Mouse (Mus musculus): ENCODE results near the gene Ext2. TPM values are rescaled to one million over a fixed set of nuclear protein-coding genes. Genes with fewer than 3 reads are reported as not detected.

The Ext2 gene
- polyA plus RNA-seq, 1 experiment from 2014 or later: 82.8 TPM

GRCm38 (mm10) chr2:93838931-93839330 lies 16.6 kb upstream of the Ext2 start:
- DNase-seq (ENCODE audit: low spot score): no peak
- 91% methylated on average over 4 of the region's 4 CpGs for WGBS
- no peaks in the 10 kb centered on the region for H3K9me3 ChIP-seq
- H3K4me1 ChIP-seq: peaks cover 16% of the 10 kb centered on the region
- H3K27ac ChIP-seq: no peak overlapping the region
- H3K36me3 ChIP-seq: peaks cover 85% of the 10 kb centered on the region
- no peaks in the 10 kb centered on the region for H3K27me3 ChIP-seq (ENCODE audit: insufficient read depth, poor library complexity, severe bottlenecking)
- H3K4me3 ChIP-seq: no peak overlapping the region

DNA sequence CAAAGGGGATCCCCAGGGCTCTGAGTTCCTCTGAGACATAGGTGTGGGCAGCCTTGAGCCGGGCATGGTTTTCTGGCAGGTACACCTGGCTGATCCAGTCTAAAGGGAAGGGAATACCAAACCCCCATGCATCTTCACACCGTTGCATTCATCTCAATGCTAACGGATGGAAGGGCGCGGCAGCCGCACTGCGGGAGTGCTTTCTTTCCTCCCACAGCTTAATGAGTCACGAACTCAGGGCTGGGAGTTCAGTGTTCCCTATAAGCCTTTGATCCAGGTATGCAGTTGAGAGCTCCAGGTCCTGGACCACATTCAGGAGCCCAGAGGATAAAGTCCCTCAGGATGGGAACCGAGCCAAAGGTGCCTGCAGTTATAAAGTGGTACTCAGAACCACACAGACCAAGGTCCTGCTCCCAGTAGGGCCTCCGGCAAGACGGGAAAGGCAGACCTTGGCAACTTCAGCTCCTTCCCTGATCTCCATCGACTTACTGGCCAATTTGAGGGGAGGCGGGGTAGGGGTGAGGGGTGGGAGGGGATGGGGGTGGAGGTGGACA lies 13.9 kb upstream of the Ext2 start:
- Histone ChIP-seq H3K9me3 (no peaks in the 10 kb centered on the region), H3K27ac (no peak overlapping the region), H3K4me3 (no peak overlapping the region), H3K27me3 (ENCODE audit: insufficient read depth, poor library complexity, severe bottlenecking) (no peaks in the 10 kb centered on the region), H3K4me1 (peaks cover 5% of the 10 kb centered on the region; the same call in 1 of the 2 replicates), H3K36me3 (peaks cover 60% of the 10 kb centered on the region)
- DNase-seq (ENCODE audit: low spot score): no peak
- WGBS: 68% methylated on average over 13 of the region's 13 CpGs

- Histone ChIP-seq H3K4me3 (no peak overlapping the region), H3K4me1 (peaks cover 5% of the 10 kb centered on the region; the same call in 1 of the 2 replicates), H3K27ac (no peak overlapping the region), H3K27me3 (ENCODE audit: insufficient read depth, poor library complexity, severe bottlenecking) (no peaks in the 10 kb centered on the region), H3K36me3 (peaks cover 53% of the 10 kb centered on the region), H3K9me3 (no peaks in the 10 kb centered on the region)
- 64% methylated on average over 11 of the region's 11 CpGs for WGBS
- no peak for DNase-seq (ENCODE audit: low spot score)
Measured at GRCm38 (mm10) chr2:93835596-93835995, 13.2 kb upstream of the Ext2 start.

GRCm38 (mm10) chr2:93823519-93823918 lies 1.2 kb upstream of the Ext2 start:
- 23% methylated on average over 8 of the region's 8 CpGs for WGBS
- Histone ChIP-seq H3K27ac (no peak overlapping the region), H3K36me3 (peaks cover 9% of the 10 kb centered on the region), H3K9me3 (no peaks in the 10 kb centered on the region), H3K27me3 (ENCODE audit: insufficient read depth, poor library complexity, severe bottlenecking) (no peaks in the 10 kb centered on the region), H3K4me1 (peaks cover 23% of the 10 kb centered on the region), H3K4me3 (no peak overlapping the region)
- peak; percentile 91 for DNase-seq (ENCODE audit: low spot score)

- no peaks in the 10 kb centered on the region for H3K27me3 ChIP-seq (ENCODE audit: insufficient read depth, poor library complexity, severe bottlenecking)
- peaks cover 23% of the 10 kb centered on the region for H3K4me1 ChIP-seq
- peaks cover 18% of the 10 kb centered on the region for H3K36me3 ChIP-seq
- no peak overlapping the region for H3K4me3 ChIP-seq
- H3K9me3 ChIP-seq: no peaks in the 10 kb centered on the region
- H3K27ac ChIP-seq: no peak overlapping the region
- no peak for DNase-seq (ENCODE audit: low spot score)
- WGBS: 85% methylated on average over 5 of the region's 5 CpGs
Measured at GRCm38 (mm10) chr2:93817791-93818190, 4.6 kb downstream of the Ext2 start.

DNA sequence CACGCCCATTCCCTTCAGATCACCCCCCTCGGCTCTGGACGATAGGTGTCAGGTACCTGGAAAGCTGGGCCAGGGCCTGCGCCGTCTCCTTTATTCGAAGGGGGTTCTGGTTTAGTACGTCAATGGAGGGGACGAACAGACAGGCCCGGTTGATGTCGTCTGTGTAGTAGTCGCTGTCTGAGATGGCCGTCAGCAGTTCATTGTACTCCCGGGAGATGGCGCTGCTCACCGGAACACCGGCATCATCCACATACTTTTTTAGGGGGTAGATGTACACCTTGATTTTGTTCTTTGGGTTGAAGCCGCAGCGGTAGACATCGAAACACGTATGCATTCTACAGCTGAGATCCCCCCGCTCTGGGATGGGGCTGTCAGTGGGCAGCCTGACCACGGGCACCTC lies 9.0 kb downstream of the Ext2 start:
- 88% methylated on average over 22 of the region's 22 CpGs for whole genome bisulfite sequencing
- H3K4me3 ChIP-seq: no peak overlapping the region
- DNase-seq (ENCODE audit: low spot score): no peak
- no peaks in the 10 kb centered on the region for H3K4me1 ChIP-seq
- no peak overlapping the region for H3K27ac ChIP-seq
- no peaks in the 10 kb centered on the region for H3K9me3 ChIP-seq
- H3K27me3 ChIP-seq (ENCODE audit: insufficient read depth, poor library complexity, severe bottlenecking): no peaks in the 10 kb centered on the region
- H3K36me3 ChIP-seq: peaks cover 49% of the 10 kb centered on the region

DNA sequence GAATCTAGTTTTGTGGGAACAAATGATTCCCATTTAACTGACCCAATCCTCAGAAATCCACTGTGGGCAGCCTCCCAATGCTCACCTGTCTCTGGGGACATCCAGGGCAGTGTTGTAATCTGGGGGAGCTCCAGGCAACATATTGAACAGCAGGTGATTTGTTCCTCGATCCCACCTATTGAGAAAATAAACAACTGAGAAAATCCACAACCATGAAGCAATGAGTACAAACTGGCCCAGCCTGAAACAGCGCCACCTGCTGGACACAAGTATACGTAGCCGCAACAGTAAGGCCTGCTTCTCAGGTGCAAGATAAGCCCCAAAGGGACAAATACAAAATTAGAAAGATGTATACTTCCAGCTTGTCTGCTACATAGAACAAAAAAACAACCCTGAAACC lies 10.6 kb downstream of the Ext2 start:
- H3K27me3 ChIP-seq (ENCODE audit: insufficient read depth, poor library complexity, severe bottlenecking): no peaks in the 10 kb centered on the region
- no peak for DNase-seq (ENCODE audit: low spot score)
- no peak overlapping the region for H3K4me3 ChIP-seq
- H3K27ac ChIP-seq: no peak overlapping the region
- WGBS: 37% methylated on average over 4 of the region's 4 CpGs
- no peaks in the 10 kb centered on the region for H3K9me3 ChIP-seq
- H3K36me3 ChIP-seq: peaks cover 60% of the 10 kb centered on the region
- H3K4me1 ChIP-seq: no peaks in the 10 kb centered on the region

DNA sequence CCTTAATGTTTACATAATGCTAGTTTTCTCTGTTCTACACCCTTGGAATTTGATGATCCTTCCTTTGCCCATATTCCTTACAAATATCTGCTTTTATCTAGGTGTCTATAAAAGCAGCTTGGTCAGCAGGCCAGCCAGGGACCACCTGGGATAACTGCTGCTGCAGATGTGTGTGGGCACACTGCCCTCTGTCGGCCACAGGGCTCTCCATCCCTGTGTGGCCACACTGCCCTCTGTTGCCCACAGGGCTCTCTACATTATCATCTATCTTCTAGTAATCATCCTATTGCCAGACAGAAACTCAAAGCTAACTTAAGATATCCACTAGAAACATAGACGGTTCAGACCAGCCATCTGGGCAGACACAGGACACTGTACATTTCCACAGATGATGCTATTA lies 12.4 kb downstream of the Ext2 start:
- Histone ChIP-seq H3K27ac (no peak overlapping the region), H3K9me3 (no peaks in the 10 kb centered on the region), H3K27me3 (ENCODE audit: insufficient read depth, poor library complexity, severe bottlenecking) (no peaks in the 10 kb centered on the region), H3K4me3 (no peak overlapping the region), H3K4me1 (no peaks in the 10 kb centered on the region), H3K36me3 (peaks cover 76% of the 10 kb centered on the region)
- DNase-seq (ENCODE audit: low spot score): no peak
- WGBS: 9% methylated on average over 2 of the region's 2 CpGs

- H3K9me3 ChIP-seq: no peaks in the 10 kb centered on the region
- peaks cover 76% of the 10 kb centered on the region for H3K36me3 ChIP-seq
- no peak for DNase-seq (ENCODE audit: low spot score)
- H3K4me1 ChIP-seq: no peaks in the 10 kb centered on the region
- WGBS: 85% methylated on average over 5 of the region's 5 CpGs
- no peak overlapping the region for H3K27ac ChIP-seq
- no peaks in the 10 kb centered on the region for H3K27me3 ChIP-seq (ENCODE audit: insufficient read depth, poor library complexity, severe bottlenecking)
- no peak overlapping the region for H3K4me3 ChIP-seq
Measured at GRCm38 (mm10) chr2:93808071-93808470, 14.3 kb downstream of the Ext2 start.

DNA sequence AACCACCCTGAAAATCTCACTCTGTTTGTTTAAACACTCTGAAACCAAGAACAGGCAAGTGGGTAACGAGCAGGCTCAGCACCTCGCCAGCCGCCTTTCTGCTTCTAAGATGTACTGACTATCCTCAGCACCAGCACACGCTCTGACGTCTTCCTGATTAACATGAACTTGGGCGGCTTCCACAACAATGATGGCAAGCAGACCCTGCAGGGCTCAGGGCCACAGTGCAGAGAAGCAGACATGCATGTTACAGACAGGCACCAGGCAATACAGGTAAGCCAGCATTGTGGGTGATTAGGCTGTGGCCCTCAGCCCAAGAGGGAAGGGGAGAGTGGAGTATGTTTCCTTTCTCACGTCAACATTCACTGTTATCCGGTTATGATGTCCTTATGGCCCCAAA lies 14.9 kb downstream of the Ext2 start:
- WGBS: 85% methylated on average over 8 of the region's 8 CpGs
- DNase-seq (ENCODE audit: low spot score): no peak
- H3K27me3 ChIP-seq (ENCODE audit: insufficient read depth, poor library complexity, severe bottlenecking): no peaks in the 10 kb centered on the region
- H3K4me3 ChIP-seq: no peak overlapping the region
- H3K9me3 ChIP-seq: no peaks in the 10 kb centered on the region
- H3K36me3 ChIP-seq: peaks cover 71% of the 10 kb centered on the region
- H3K27ac ChIP-seq: no peak overlapping the region
- no peaks in the 10 kb centered on the region for H3K4me1 ChIP-seq

DNA sequence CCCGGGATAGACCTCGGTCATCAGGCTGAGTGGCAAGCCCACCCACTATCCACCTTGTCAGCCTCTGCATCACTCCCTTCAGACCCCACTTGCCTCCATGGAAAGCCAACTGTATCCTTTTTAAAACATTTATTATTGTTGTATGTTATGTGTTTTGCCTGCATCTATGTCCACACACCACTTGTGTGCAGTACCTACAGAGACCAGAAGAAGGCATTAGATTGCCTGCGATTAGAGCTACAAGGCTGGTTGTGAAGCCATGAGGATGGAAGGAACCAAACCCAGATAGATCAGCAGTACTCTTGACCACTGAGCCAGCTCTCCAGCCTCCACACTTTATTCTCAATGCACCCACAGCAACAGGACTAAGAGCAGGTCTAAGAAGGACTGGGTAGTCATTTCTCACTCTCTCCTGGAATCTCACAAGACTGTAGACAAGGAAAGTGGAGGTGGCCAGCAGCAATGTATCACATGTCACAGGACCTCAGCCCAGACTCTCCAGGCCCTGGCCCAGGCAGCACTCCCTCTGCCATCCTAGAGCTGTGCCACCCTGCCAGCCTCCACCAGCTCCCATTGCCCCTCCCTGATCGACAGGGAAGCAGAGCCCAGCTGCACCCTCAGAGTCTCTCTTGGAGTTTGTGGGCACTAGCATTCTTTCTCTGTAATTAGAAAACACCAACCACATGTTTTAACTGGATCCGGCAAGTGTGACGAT lies 15.7 kb downstream of the Ext2 start:
- Histone ChIP-seq H3K4me1 (no peaks in the 10 kb centered on the region), H3K36me3 (peaks cover 66% of the 10 kb centered on the region)
- 90% methylated on average over 6 of the region's 6 CpGs for WGBS

DNA sequence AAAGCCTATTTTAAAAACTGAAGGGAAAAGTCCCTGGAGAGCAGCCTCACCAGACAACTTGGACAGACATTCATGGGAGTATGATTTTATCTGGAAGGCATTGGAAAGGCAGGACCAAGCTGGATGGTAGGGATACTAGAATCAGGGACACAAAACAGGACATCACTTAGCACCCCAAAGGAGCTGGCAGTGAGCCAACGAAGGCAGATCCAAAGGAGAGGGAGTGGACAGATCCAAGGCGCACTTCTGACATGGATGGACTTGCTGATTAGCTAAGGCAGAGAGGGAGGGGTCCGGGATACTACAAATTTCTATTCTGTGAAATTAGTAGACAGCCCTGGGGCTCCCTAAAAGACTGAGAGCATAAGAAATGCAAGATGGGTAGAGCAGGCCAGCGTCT lies 16.8 kb downstream of the Ext2 start:
- DNase-seq (ENCODE audit: low spot score): no peak
- Histone ChIP-seq H3K4me1 (no peaks in the 10 kb centered on the region), H3K9me3 (no peaks in the 10 kb centered on the region), H3K4me3 (no peak overlapping the region), H3K36me3 (peaks cover 56% of the 10 kb centered on the region), H3K27ac (no peak overlapping the region), H3K27me3 (ENCODE audit: insufficient read depth, poor library complexity, severe bottlenecking) (no peaks in the 10 kb centered on the region)
- WGBS: 86% methylated on average over 4 of the region's 4 CpGs

More for the DNA sequence above, 15.7 kb downstream of the Ext2 start:
- Histone ChIP-seq H3K4me3 (no peak overlapping the region), H3K27me3 (ENCODE audit: insufficient read depth, poor library complexity, severe bottlenecking) (no peaks in the 10 kb centered on the region), H3K27ac (no peak overlapping the region), H3K9me3 (no peaks in the 10 kb centered on the region)
- no peak for DNase-seq (ENCODE audit: low spot score)

- 73% methylated on average over 5 of the region's 5 CpGs for WGBS
- Histone ChIP-seq H3K27ac (no peak overlapping the region), H3K9me3 (no peaks in the 10 kb centered on the region), H3K4me1 (no peaks in the 10 kb centered on the region), H3K36me3 (peaks cover 53% of the 10 kb centered on the region), H3K27me3 (ENCODE audit: insufficient read depth, poor library complexity, severe bottlenecking) (no peaks in the 10 kb centered on the region), H3K4me3 (no peak overlapping the region)
- no peak for DNase-seq (ENCODE audit: low spot score)
Measured at GRCm38 (mm10) chr2:93805066-93805465, 17.3 kb downstream of the Ext2 start.

DNA sequence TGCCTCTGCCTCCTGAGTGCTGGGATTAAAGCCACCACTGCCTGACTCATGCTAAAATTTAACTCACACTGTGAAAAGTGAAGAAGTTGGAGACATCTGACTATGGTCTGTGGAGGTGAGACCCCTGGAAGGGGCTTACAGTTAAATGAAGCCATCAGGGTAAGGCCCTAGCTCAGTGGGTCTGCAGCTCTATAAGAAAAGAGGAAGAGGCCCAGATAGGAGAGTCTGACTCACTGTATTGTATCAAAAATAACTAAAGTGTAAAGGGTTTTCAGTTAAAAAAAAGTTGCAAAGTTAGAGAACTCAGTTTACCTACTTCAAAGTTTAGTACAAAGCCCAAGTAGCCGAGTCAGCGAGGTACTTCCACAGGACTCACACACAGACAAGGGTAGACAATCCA lies 19.4 kb downstream of the Ext2 start:
- no peaks in the 10 kb centered on the region for H3K9me3 ChIP-seq
- no peak overlapping the region for H3K4me3 ChIP-seq
- no peaks in the 10 kb centered on the region for H3K4me1 ChIP-seq
- WGBS: 84% methylated on average over 2 of the region's 2 CpGs
- no peaks in the 10 kb centered on the region for H3K27me3 ChIP-seq (ENCODE audit: insufficient read depth, poor library complexity, severe bottlenecking)
- no peak for DNase-seq (ENCODE audit: low spot score)
- H3K27ac ChIP-seq: no peak overlapping the region
- peaks cover 38% of the 10 kb centered on the region for H3K36me3 ChIP-seq

Data from heart, embryonic 10.5 days (tissue).